Mouse (Mus musculus) left cerebral cortex, adult 6 months (tissue): ENCODE measurements around the gene Ezr. TPM values are rescaled to one million over a fixed set of nuclear protein-coding genes. Genes with fewer than 3 reads are reported as not detected.

Source experiments
- long read RNA-seq, 2 experiments: library from polyadenylated mRNA; unstranded; transcript quantifications; one replicate each; pipeline ENCODE4 v2.0.0; 2019 to 2020
- polyA plus RNA-seq: library from polyadenylated mRNA; unstranded; fragments of <200 nt; fragmentation: Nextera tagmentation; gene quantifications from 2 replicates; pipeline ENCODE4 v1.2.3, GENCODE M21; 2021

The Ezr gene
- polyA plus RNA-seq, result 19.0 and 20.3 TPM in 2 replicates
- long read RNA-seq, experiment 1, transcript Ezr-201 (13 exons, 3,164 nt), result major isoform, 139 of 164 reads
- long read RNA-seq, experiment 1, partial matches to known transcripts, result 15 of 164 reads
- long read RNA-seq, experiment 1, other reads (novel, unspliced or antisense), result 10 of 164 reads
- long read RNA-seq, experiment 2, transcript Ezr-201 (13 exons, 3,164 nt), result major isoform, 25 of 54 reads
- long read RNA-seq, experiment 2, partial matches to known transcripts, result 18 of 54 reads
- long read RNA-seq, experiment 2, other reads (novel, unspliced or antisense), result 11 of 54 reads

GRCm38 (mm10) chr17:6782611-6783005 lies at the start of gene Ezr:
Ezr (minus strand) TSS chr17:6782784.

Other genes starting within 250 kb of the Ezr start
- gene Dynlt1c, start 181.1 kb downstream of the Ezr start, polyA plus RNA-seq, result 0.32 and 0.75 TPM in 2 replicates
- gene Dynlt1f, start 126.9 kb downstream of the Ezr start, polyA plus RNA-seq, result 16.6 and 16.9 TPM in 2 replicates
- gene Sytl3, start 123.7 kb downstream of the Ezr start, polyA plus RNA-seq, result 0.14 TPM in 1 of 2 replicates, not detected in the other
- 39.7 and 44.5 TPM in 2 replicates for gene Rsph3b, start 165.9 kb upstream of the Ezr start, polyA plus RNA-seq
- gene Tagap1, start 178.4 kb upstream of the Ezr start, polyA plus RNA-seq, result 66.0 and 79.6 TPM in 2 replicates
- gene Rnaset2b, start 187.8 kb upstream of the Ezr start, polyA plus RNA-seq, result 69.9 and 76.3 TPM in 2 replicates
- 0.41 TPM in 1 of 2 replicates, not detected in the other for gene Gm49721, start 196.1 kb upstream of the Ezr start, polyA plus RNA-seq
- gene Gm1604a, start 242.8 kb upstream of the Ezr start, polyA plus RNA-seq, result 2.1 and 2.9 TPM in 2 replicates